Mouse (Mus musculus) embryonic stem cell, embryonic (primary cell): ENCODE data around the gene Olfr1106.

Experiments
- CTCF ChIA-PET, 4 experiments: fragments of 300-600 bp in 2 of 4; fragments of 350-600 bp in 2 of 4; sonication (Branson Sonifier 250); formaldehyde crosslinking; loops; one replicate each; lab custom pipeline; 2022; ENCODE audit warnings: inconsistent platforms in 2 of 4; lab: Charles Lee
- POLR2A ChIA-PET, 4 experiments: fragments of 300-600 bp in 2 of 4; fragments of 350-600 bp in 2 of 4; sonication (Branson Sonifier 250); formaldehyde crosslinking; loops; one replicate each; lab custom pipeline; 2022; ENCODE audit warnings: antibody characterized with exemption in 4 of 4, inconsistent platforms in 1 of 4; lab: Charles Lee

The Olfr1106 gene

DNA sequence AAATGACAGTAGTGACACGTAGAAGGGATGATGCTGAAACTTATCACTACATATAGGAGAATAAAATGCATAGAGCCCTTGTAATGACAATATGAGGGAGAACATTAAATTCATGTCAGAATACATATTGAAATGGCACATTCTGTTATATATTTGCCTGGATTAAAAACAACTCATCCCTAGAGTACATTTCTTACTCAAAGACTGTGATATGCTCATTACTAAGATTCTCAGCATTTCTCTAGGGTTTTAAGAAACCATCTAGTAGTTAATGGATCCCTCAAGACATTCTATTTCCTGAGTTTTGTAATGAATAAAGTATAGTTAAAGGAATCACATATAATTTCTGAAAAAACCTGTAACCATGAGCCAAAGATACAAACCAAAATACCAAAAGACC is at the start of gene Olfr1106:
TSS of gene Olfr1106 (minus strand) at position 101 of the 400 bp plus-strand sequence.
- POLR2A ChIA-PET: no interaction called here
- CTCF ChIA-PET: no interaction called here

DNA sequence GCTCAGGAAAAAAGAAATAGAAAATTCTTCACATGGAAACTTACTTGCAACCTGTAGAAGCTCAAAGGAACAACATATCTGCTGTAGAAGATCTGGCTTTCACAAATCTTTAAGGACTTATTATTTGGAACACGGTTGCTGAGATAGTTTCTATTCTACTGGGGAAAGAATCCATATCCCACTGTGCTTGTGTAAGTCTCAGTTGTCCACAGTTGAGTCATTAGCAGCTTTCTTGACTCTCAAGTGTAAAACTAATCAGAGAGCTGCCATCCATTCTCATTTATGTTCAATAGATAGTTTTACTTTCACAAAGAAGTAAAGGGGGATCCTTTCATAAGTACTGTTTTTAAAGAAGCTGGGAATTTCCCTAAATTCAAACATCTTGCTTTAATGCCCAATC is 43.8 kb upstream of the Olfr1106 start, which contains the start of gene Olfr1109:
TSS of gene Olfr1109 (minus strand) at position 101 of the 400 bp plus-strand sequence.
- CTCF ChIA-PET: no interaction called here
- POLR2A ChIA-PET: no interaction called here

DNA sequence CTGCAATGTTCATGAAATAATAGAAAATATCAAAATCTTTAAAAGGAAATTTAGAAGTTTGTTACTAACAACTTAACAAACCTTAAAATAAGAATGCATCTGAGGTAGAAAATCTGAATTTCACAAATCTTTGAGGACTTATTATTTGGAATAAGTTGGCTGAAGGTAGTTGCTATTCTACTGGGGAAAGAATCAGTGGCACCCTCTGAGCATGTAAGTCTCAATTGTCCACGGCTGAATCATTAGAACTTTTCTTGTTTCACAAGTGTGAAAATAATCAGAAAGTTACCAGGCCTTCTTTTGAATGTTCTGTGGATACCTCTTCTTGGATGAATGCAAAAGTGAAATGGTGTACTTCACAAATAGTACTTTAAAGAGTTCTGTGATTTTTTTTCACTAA is 23.6 kb upstream of the Olfr1106 start, which contains the start of gene Olfr1107:
TSS of gene Olfr1107 (minus strand) at position 101 of the 400 bp plus-strand sequence.
- ChIA-PET CTCF (no interaction called here), POLR2A (no interaction called here)

DNA sequence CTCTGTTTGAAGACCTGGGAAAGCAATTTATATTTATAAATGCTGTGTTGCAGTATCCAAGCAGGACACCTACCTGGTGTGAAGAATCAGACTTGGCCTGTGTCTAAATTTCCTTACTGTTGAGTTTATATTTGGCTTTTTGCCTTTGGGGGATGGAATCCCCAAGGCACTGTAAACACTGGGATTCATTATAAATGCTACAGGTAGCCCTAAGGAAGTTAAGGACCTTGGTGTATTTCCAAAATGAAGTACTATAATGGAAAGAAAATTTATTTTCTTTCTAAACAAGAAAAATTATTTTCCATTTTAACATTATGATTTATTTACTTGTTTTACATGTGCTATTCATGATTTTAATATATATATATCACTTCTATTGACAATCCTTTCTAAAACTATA is 15.6 kb downstream of the Olfr1106 start, which contains the start of gene Olfr1105:
TSS of gene Olfr1105 (minus strand) at position 101 of the 400 bp plus-strand sequence.
- POLR2A ChIA-PET: no interaction called here
- CTCF ChIA-PET: no interaction called here

DNA sequence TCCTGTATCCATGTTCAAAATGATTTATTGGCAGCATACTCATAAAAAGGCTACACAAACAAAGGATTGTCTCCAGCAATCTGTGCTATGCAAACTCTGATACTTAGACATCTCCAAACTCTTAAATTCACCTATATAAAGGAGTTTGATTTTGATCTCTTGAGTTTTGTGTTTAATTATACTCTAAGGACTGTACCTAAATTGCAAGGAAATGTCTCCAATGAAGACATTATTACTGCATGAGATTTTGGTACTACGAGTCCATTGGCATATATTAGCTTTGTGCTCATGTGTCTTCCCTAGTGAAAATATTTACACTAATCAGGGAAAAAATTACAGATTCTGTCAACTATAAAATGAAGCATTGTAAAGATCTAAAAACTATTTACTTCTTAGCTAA is 25.1 kb downstream of the Olfr1106 start, which contains the start of gene Olfr1104:
TSS of gene Olfr1104 (minus strand) at position 101 of the 400 bp plus-strand sequence.
- ChIA-PET CTCF (no interaction called here), POLR2A (no interaction called here)

DNA sequence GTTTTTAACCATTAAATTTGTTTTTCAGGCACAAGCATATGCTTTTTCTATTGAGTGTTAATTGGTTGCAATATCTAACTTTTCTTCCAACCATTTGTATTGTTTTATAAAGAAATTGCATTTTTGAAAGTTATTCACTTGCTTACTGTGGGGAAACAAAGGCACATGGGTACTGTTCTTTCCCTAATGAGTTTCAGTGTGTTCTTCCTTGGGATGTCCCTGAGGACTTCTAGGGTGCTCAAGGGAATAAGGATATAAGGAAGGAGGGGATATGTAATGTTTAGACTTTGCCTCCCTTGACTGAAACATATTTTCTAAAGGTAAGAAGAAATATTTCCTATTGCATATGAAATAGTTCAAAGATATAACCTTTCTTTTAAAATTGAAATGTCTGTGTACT is 54.0 kb downstream of the Olfr1106 start, which contains the start of gene Olfr1102:
TSS of gene Olfr1102 (plus strand) at position 301 of the 400 bp plus-strand sequence.
- ChIA-PET POLR2A (no interaction called here), CTCF (no interaction called here)
